Mouse (Mus musculus) ES-E14 (cell line): ENCODE measurements around the gene Cmtm5.

Experiments used
- CHD2 ChIP-seq: IDR thresholded peaks from 2 replicates; pipeline ENCODE4 v1.6.1; 2014; ENCODE audit warnings: mild to moderate bottlenecking, low read depth, low read length, inconsistent platforms
- MAFK ChIP-seq: IDR thresholded peaks from 2 replicates; pipeline ENCODE4 v1.6.1; 2014; ENCODE audit warnings: mild to moderate bottlenecking, low read depth, low read length, inconsistent platforms; ENCODE audit not compliant: insufficient read depth
- ZC3H11A ChIP-seq: IDR thresholded peaks from 2 replicates; pipeline ENCODE4 v1.6.1; 2012; ENCODE audit warnings: low read depth, mild to moderate bottlenecking, inconsistent platforms, low read length, borderline replicate concordance

DNA sequence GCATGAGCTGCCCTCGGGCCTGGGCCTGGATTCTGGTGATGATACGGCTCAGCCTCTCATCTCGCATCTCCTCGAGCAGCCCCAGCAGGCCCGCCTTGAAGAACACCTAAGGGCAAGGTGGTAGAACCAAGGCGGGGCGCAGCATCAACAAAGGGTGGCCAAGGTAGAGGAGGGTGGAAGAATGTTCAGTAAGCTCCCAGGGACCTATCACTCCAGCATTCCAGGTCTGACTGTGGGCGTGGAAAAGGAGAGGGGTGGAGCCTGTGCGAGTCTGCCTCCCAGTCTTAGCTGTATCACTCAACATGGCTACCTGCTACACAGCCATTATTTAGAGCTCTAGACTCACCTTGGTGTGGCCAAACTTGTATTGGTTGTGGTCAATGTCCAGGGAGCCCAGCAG, 20.5 kb downstream of the Cmtm5 start:
- TF ChIP-seq MAFK: no peak
- TF ChIP-seq CHD2: no peak
- TF ChIP-seq ZC3H11A: no peak
